Mouse (Mus musculus) retina, postnatal 1 day (tissue): ENCODE results near the gene Pycr2.
A peak's percentile ranks its signal among the peaks of the same experiment; 100 is the strongest.

Experiments used
- DNase-seq: peaks from one replicate; pipeline ENCODE4 v3.0.0-alpha.2; 2012

Pycr2 gene

GRCm38 (mm10) chr1:180904039-180904814 lies at the start of gene Pycr2:
Gene Pycr2, plus strand, starts transcription at chr1:180904293.
- peak; percentile 96 for DNase-seq

- DNase-seq, result no peak
These were observed 45.3 kb upstream of the Pycr2 start for GRCm38 (mm10) chr1:180858763-180859162.

GRCm38 (mm10) chr1:180860030-180860429 lies 44.1 kb upstream of the Pycr2 start:
- DNase-seq, result no peak

GRCm38 (mm10) chr1:180863606-180864005 lies 40.5 kb upstream of the Pycr2 start:
- DNase-seq, result peak; percentile 75

- no peak for DNase-seq
These were observed 38.1 kb upstream of the Pycr2 start for GRCm38 (mm10) chr1:180866001-180866400.

GRCm38 (mm10) chr1:180870122-180870650 lies 33.9 kb upstream of the Pycr2 start:
- no peak for DNase-seq

- DNase-seq, result peak; percentile 79
These were observed 30.1 kb upstream of the Pycr2 start for GRCm38 (mm10) chr1:180873861-180874484.

GRCm38 (mm10) chr1:180874615-180875014 lies 29.5 kb upstream of the Pycr2 start:
- DNase-seq, result no peak

GRCm38 (mm10) chr1:180875126-180875525 lies 29.0 kb upstream of the Pycr2 start:
- DNase-seq, result no peak

GRCm38 (mm10) chr1:180877466-180877865 lies 26.6 kb upstream of the Pycr2 start:
- DNase-seq, result no peak

GRCm38 (mm10) chr1:180881768-180882167 lies 22.3 kb upstream of the Pycr2 start:
- no peak for DNase-seq

- no peak for DNase-seq
These were observed 20.4 kb upstream of the Pycr2 start for GRCm38 (mm10) chr1:180883731-180884130.

GRCm38 (mm10) chr1:180884484-180884883 lies 19.6 kb upstream of the Pycr2 start:
- DNase-seq, result no peak

- peak; percentile 38 for DNase-seq
These were observed 15.5 kb upstream of the Pycr2 start for GRCm38 (mm10) chr1:180888556-180889042.

GRCm38 (mm10) chr1:180889172-180889571 lies 14.9 kb upstream of the Pycr2 start:
- no peak for DNase-seq

- DNase-seq, result peak; percentile 38
These were observed 14.3 kb upstream of the Pycr2 start for GRCm38 (mm10) chr1:180889841-180890240.

- no peak for DNase-seq
These were observed 11.3 kb upstream of the Pycr2 start, which contains the start of gene Lefty2 for GRCm38 (mm10) chr1:180892808-180893207. Gene Lefty2, plus strand, starts transcription at chr1:180893108.

- DNase-seq, result peak; percentile 32
These were observed 9.8 kb upstream of the Pycr2 start for GRCm38 (mm10) chr1:180894088-180894987.

- DNase-seq, result peak; percentile 78
These were observed 3.0 kb upstream of the Pycr2 start for GRCm38 (mm10) chr1:180901107-180901506.

- DNase-seq, result no peak
These were observed 1.2 kb upstream of the Pycr2 start for GRCm38 (mm10) chr1:180902915-180903314.

GRCm38 (mm10) chr1:180903666-180904038 lies 441 bp upstream of the Pycr2 start:
- no peak for DNase-seq

- DNase-seq, result no peak
These were observed 655 bp downstream of the Pycr2 start for GRCm38 (mm10) chr1:180904815-180905080.

- no peak for DNase-seq
These were observed 1.2 kb downstream of the Pycr2 start for GRCm38 (mm10) chr1:180905307-180905706.
